Mouse (Mus musculus) heart, embryonic 12.5 days (tissue): ENCODE measurements around the gene Bbs4. TPM values are rescaled to one million over a fixed set of nuclear protein-coding genes. Genes with fewer than 3 reads are reported as not detected.

ENCODE experiments used
- ATAC-seq: fragments of 200-750 bp; cut with Nextera tagmentation; 2 replicates; pipeline ENCODE4 v1.8.0; 2017; ENCODE audit warnings: moderate TSS enrichment, moderate library complexity; ENCODE audit not compliant: insufficient number of reproducible peaks, low FRiP score
- H3K27ac ChIP-seq: fragments of 300-500 bp; sonication (generic); 2 replicates; pipeline ENCODE4 v1.5.1; 2016; ENCODE audit warnings: mild to moderate bottlenecking, moderate library complexity; ENCODE audit not compliant: poor library complexity, severe bottlenecking
- H3K27me3 ChIP-seq: fragments of 300-500 bp; sonication (generic); replicated peaks from 2 replicates; pipeline ENCODE4 v1.6.1; 2016; ENCODE audit warnings: mild to moderate bottlenecking, moderate library complexity
- H3K36me3 ChIP-seq: fragments of 300-500 bp; sonication (generic); 2 replicates; pipeline ENCODE4 v1.6.1; 2016; ENCODE audit warnings: mild to moderate bottlenecking, moderate library complexity
- H3K4me1 ChIP-seq: fragments of 300-500 bp; sonication (generic); replicated peaks from 2 replicates; pipeline ENCODE4 v1.6.1; 2016; ENCODE audit warnings: mild to moderate bottlenecking
- H3K4me2 ChIP-seq: fragments of 300-500 bp; sonication (generic); 2 replicates; pipeline ENCODE4 v1.6.1; 2016; ENCODE audit warnings: mild to moderate bottlenecking, moderate library complexity
- H3K4me3 ChIP-seq: fragments of 300-500 bp; sonication (generic); 2 replicates; pipeline ENCODE4 v1.5.1; 2016; ENCODE audit warnings: mild to moderate bottlenecking
- H3K9ac ChIP-seq: fragments of 300-500 bp; sonication (generic); 2 replicates; pipeline ENCODE4 v1.6.1; 2016; ENCODE audit warnings: mild to moderate bottlenecking, moderate library complexity
- H3K9me3 ChIP-seq: fragments of 300-500 bp; sonication (generic); replicated peaks from 2 replicates; pipeline ENCODE4 v1.6.1; 2016; ENCODE audit warnings: mild to moderate bottlenecking, moderate library complexity
- WGBS: fragments of 180-500 bp; shearing (Covaris S2); methylation state at CpG from one replicate; pipeline ENCODE4 v1.1.7; 2016; 5-methylcytosine and 5-hydroxymethylcytosine counted together
- polyA plus RNA-seq: library from polyadenylated mRNA; unstranded; fragments of >200 nt; fragmentation: Nextera tagmentation; extraction: Ambion mirVana; gene quantifications from 2 replicates; pipeline ENCODE4 v1.2.1, GENCODE M21; 2016

Gene Bbs4
- polyA plus RNA-seq, 1 experiment from 2014 or later: 6.6 TPM

DNA sequence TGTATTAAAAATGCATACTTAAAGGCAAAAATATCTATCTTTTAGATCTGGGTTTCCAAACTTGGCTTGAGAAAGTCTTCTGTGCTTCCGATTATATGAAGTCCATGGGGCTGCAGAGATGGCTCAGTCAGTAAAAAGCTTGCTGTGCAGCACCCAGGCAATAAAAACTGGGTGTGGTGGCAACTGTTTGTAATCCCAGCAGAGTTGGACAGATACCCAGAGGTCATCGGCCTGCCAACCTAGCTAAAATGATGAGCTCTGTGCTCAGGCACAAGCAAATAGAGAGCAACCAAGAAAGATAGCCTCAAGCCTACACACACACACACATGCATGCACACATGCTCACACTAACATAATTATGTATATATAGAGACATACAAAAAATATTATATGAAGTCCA lies 75.1 kb downstream of the Bbs4 start:
- H3K4me2 ChIP-seq: no peak overlapping the region
- 92% methylated on average over 2 of the region's 2 CpGs for WGBS
- no peaks in the 10 kb centered on the region for H3K36me3 ChIP-seq
- no peaks in the 10 kb centered on the region for H3K9me3 ChIP-seq
- no peak overlapping the region for H3K9ac ChIP-seq
- no peak overlapping the region for H3K27ac ChIP-seq
- H3K4me3 ChIP-seq: no peak overlapping the region
- ATAC-seq: no peak
- peaks cover 7% of the 10 kb centered on the region; the same call in 1 of the 2 replicates for H3K4me1 ChIP-seq
- no peaks in the 10 kb centered on the region for H3K27me3 ChIP-seq

DNA sequence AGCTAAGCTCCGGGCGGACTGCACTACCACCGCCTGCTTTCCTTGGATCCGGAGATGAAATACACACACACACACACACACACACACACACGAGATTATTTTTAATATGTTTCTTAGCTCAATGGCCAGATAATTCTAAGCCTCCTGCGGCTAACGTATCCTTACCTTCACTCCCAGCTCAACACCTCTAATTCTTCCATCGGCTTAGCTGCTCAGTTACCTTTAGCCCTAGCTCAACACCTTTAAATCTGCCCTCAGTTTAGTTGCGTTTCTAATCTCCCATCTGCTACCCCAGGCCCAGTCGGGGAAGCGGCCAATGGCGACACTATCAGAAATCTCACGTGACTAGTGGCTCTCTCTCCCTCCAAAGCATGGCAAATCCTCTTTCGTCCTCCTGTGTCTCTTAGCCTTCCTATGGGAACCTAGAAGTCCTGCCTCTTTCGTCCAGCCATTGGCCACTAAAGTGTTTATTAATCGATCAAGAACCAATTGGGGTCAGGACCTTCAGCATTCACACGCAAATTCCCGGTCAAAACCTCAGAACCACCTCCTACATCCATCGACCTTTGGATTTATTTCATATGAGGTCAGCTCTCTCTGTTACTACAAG lies 78.4 kb downstream of the Bbs4 start:
- Histone ChIP-seq H3K9me3 (no peaks in the 10 kb centered on the region), H3K4me2 (no peak overlapping the region), H3K27ac (no peak overlapping the region), H3K4me1 (peaks cover 11% of the 10 kb centered on the region), H3K27me3 (no peaks in the 10 kb centered on the region), H3K36me3 (no peaks in the 10 kb centered on the region), H3K4me3 (no peak overlapping the region), H3K9ac (no peak overlapping the region)
- WGBS: 78% methylated on average over 19 of the region's 19 CpGs
- ATAC-seq: no peak

DNA sequence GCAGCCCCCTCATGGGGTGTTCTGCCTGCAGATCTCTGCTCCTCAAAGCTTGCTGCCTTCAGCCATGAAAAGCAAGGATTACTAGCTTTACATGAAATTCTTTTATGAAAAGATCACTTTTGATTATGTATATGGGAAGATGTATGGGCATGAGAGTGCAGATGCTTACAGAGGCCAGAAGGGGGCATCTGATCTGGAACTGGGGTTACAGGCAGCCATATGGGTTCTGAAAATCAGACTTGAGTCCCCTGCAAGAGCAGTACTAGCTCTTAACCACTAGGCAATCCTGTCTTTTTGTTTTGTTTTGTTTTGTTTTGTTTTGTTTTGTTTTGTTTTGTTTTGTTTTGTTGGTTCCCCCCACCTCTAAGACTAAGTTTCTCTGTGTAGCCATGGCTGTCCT lies 80.1 kb downstream of the Bbs4 start:
- Histone ChIP-seq H3K27me3 (no peaks in the 10 kb centered on the region), H3K9ac (no peak overlapping the region)
- ATAC-seq: no peak

More for the DNA sequence above, 80.1 kb downstream of the Bbs4 start:
- H3K36me3 ChIP-seq: no peaks in the 10 kb centered on the region
- H3K9me3 ChIP-seq: no peaks in the 10 kb centered on the region
- H3K4me2 ChIP-seq: no peak overlapping the region
- H3K4me1 ChIP-seq: peaks cover 11% of the 10 kb centered on the region
- H3K4me3 ChIP-seq: no peak overlapping the region
- H3K27ac ChIP-seq: no peak overlapping the region

Other genes with a start within 250 kb of the Bbs4 start
- 31.2 and 31.6 TPM in 2 replicates for gene Adpgk, start 62.0 kb downstream of the Bbs4 start, polyA plus RNA-seq
- 20.9 and 21.7 TPM in 2 replicates for gene Arih1, start 133.1 kb upstream of the Bbs4 start, polyA plus RNA-seq
- 74.7 and 81.6 TPM in 2 replicates for gene Hexa, start 186.0 kb upstream of the Bbs4 start, polyA plus RNA-seq
- 0.64 TPM in 1 of 2 replicates, not detected in the other for gene Tmem202, start 186.3 kb upstream of the Bbs4 start, polyA plus RNA-seq
- gene Celf6, start 224.4 kb upstream of the Bbs4 start, polyA plus RNA-seq: not detected in 2 replicates